Mouse (Mus musculus): ENCODE data around the gene Itgb3. TPM values are rescaled to one million over a fixed set of nuclear protein-coding genes. Genes with fewer than 3 reads are reported as not detected.

The Itgb3 gene
- polyA plus RNA-seq, 1 experiment from 2014 or later, result 1.5 TPM

DNA sequence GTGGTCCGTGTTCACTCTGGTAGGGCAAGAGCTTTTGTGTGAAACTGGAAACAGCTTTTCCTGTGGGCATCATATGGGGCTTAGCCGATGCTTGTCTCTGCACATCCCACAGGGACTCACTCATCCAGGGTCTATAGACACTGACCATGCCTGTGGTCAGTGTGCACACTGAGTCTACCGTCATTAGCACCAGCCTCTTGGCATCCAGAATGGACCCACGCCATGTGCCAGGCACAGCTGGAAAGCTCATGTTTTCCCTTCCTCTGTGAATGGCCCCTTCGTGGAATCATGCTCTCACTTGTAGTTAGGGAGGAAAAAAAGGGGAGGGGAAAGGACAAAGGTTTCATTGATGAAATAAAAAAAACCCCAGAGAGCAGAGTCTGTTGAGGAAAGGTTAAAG, 30.2 kb downstream of the Itgb3 start:
- no peak for ATAC-seq (ENCODE audit: low FRiP score)
- H3K9ac ChIP-seq (ENCODE audit: low read length), result no peak overlapping the region
- 67% methylated on average over 5 of the region's 5 CpGs for WGBS
- H3K27ac ChIP-seq (ENCODE audit: low read depth, low read length), result no peak overlapping the region
- H3K9me3 ChIP-seq (ENCODE audit: control insufficient read depth, low read length), result no peaks in the 10 kb centered on the region
- H3K36me3 ChIP-seq (ENCODE audit: control insufficient read depth, insufficient read depth, low read length), result no peaks in the 10 kb centered on the region
- no peak overlapping the region for H3K4me3 ChIP-seq (ENCODE audit: low read depth, low read length)
- H3K4me2 ChIP-seq, result no peak overlapping the region
- H3K27me3 ChIP-seq (ENCODE audit: control insufficient read depth, insufficient read depth, low read length), result no peaks in the 10 kb centered on the region
- H3K4me1 ChIP-seq (ENCODE audit: control insufficient read depth, insufficient read depth, low read length), result no peaks in the 10 kb centered on the region
- no peak for DNase-seq (ENCODE audit: low spot score, missing footprints)

DNA sequence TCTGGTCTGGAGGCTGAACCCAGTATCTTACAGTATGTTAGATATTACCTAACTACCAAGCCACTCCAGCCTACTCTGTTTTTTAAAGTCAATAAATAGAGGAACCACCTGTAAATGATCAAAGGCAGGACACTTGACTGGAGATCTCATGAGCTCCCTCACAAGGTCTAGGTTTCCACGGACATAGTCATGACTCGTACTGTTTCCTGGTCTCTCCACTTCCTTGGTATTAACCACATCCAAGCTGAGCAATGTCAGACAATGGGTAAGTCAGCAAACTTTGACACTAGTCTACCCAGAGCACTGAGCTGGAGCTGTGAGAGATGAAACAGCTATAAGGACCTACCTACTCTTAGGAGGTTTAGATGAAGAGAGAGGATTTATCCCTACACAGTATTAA, 31.1 kb downstream of the Itgb3 start:
- ATAC-seq (ENCODE audit: low FRiP score), result no peak
- 81% methylated on average over 2 of the region's 2 CpGs for WGBS
- H3K4me3 ChIP-seq (ENCODE audit: low read depth, low read length), result no peak overlapping the region

DNA sequence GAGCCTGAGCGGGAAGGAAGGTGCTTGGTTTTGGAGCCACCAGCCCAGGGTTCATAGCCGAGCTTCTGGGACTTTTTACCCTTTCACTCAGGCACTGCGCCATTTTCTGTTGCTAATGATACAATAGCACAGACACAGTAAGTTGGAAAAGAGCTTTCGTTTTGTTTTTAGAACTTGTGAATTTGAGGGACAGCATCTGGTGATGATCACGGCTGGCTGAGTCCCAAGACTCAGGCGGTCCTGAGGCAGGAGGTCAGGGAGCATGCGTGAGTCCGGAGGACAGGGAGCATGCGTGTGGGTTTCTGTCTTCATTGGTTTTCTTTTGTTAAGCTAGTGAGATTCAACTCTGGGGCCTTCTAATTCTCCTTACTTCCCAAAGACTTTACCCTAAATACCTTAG, 31.8 kb downstream of the Itgb3 start:
- no peak overlapping the region for H3K4me2 ChIP-seq
- H3K27me3 ChIP-seq (ENCODE audit: control insufficient read depth, insufficient read depth, low read length), result no peaks in the 10 kb centered on the region
- ATAC-seq (ENCODE audit: low FRiP score), result no peak
- DNase-seq (ENCODE audit: low spot score, missing footprints), result no peak
- H3K36me3 ChIP-seq (ENCODE audit: control insufficient read depth, insufficient read depth, low read length), result no peaks in the 10 kb centered on the region
- no peaks in the 10 kb centered on the region for H3K4me1 ChIP-seq (ENCODE audit: control insufficient read depth, insufficient read depth, low read length)
- WGBS, result 86% methylated on average over 9 of the region's 9 CpGs
- H3K9ac ChIP-seq (ENCODE audit: low read length), result no peak overlapping the region
- no peak overlapping the region for H3K4me3 ChIP-seq (ENCODE audit: low read depth, low read length)
- no peaks in the 10 kb centered on the region for H3K9me3 ChIP-seq (ENCODE audit: control insufficient read depth, low read length)
- H3K27ac ChIP-seq (ENCODE audit: low read depth, low read length), result no peak overlapping the region

More for the DNA sequence above, 31.1 kb downstream of the Itgb3 start:
- no peaks in the 10 kb centered on the region for H3K36me3 ChIP-seq (ENCODE audit: control insufficient read depth, insufficient read depth, low read length)
- no peak overlapping the region for H3K4me2 ChIP-seq
- H3K9ac ChIP-seq (ENCODE audit: low read length), result no peak overlapping the region
- H3K9me3 ChIP-seq (ENCODE audit: control insufficient read depth, low read length), result no peaks in the 10 kb centered on the region
- H3K27me3 ChIP-seq (ENCODE audit: control insufficient read depth, insufficient read depth, low read length), result no peaks in the 10 kb centered on the region
- H3K4me1 ChIP-seq (ENCODE audit: control insufficient read depth, insufficient read depth, low read length), result no peaks in the 10 kb centered on the region
- no peak overlapping the region for H3K27ac ChIP-seq (ENCODE audit: low read depth, low read length)
- DNase-seq (ENCODE audit: low spot score, missing footprints), result no peak

DNA sequence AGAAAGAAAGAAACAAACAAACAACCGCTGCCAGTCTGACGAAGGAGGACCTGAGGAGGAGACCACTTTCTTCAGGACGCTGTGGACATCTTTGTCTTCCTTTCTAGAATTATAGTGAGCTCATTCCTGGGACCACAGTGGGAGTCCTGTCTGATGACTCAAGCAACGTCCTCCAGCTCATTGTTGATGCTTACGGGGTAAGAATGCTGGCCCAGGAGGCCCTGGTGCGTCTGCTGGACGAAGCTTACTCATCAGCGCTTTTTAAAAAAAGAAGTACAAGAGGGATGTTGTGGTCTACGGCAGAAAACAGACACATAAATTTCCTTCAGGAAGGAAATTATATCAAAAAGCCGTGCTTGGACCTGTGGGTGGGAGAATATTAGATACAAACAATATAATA, 33.1 kb downstream of the Itgb3 start:
- H3K9me3 ChIP-seq (ENCODE audit: control insufficient read depth, low read length), result no peaks in the 10 kb centered on the region
- H3K4me2 ChIP-seq, result no peak overlapping the region
- DNase-seq (ENCODE audit: low spot score, missing footprints), result no peak
- H3K4me3 ChIP-seq (ENCODE audit: low read depth, low read length), result no peak overlapping the region
- H3K4me1 ChIP-seq (ENCODE audit: control insufficient read depth, insufficient read depth, low read length), result no peaks in the 10 kb centered on the region
- ATAC-seq (ENCODE audit: low FRiP score), result no peak
- 83% methylated on average over 10 of the region's 10 CpGs for WGBS
- H3K27ac ChIP-seq (ENCODE audit: low read depth, low read length), result no peak overlapping the region
- no peak overlapping the region for H3K9ac ChIP-seq (ENCODE audit: low read length)
- no peaks in the 10 kb centered on the region for H3K27me3 ChIP-seq (ENCODE audit: control insufficient read depth, insufficient read depth, low read length)
- H3K36me3 ChIP-seq (ENCODE audit: control insufficient read depth, insufficient read depth, low read length), result no peaks in the 10 kb centered on the region

DNA sequence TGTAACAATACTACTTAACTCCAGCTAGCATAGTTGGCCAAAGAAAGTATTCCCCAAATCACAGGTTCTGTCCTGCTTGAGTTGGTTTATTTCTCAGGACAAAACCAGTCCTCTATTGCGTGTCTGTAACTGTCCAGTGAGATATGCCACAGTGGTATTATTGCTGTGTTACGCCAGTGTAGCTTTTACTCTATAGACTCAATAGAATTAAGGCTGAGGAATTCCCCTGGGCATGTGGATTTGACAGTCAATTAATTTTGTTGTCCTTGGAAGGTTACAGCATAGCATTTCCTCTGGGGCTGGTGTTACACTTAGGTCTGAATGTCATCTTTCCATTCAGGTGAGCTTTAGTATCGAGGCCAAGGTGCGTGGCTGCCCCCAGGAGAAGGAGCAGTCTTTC, 35.4 kb downstream of the Itgb3 start:
- no peak for ATAC-seq (ENCODE audit: low FRiP score)
- H3K27me3 ChIP-seq (ENCODE audit: control insufficient read depth, insufficient read depth, low read length), result no peaks in the 10 kb centered on the region
- H3K4me2 ChIP-seq, result no peak overlapping the region
- no peak overlapping the region for H3K4me3 ChIP-seq (ENCODE audit: low read depth, low read length)
- no peaks in the 10 kb centered on the region for H3K4me1 ChIP-seq (ENCODE audit: control insufficient read depth, insufficient read depth, low read length)
- no peaks in the 10 kb centered on the region for H3K36me3 ChIP-seq (ENCODE audit: control insufficient read depth, insufficient read depth, low read length)
- H3K9ac ChIP-seq (ENCODE audit: low read length), result no peak overlapping the region
- WGBS, result 80% methylated on average over 4 of the region's 4 CpGs
- no peak overlapping the region for H3K27ac ChIP-seq (ENCODE audit: low read depth, low read length)
- no peaks in the 10 kb centered on the region for H3K9me3 ChIP-seq (ENCODE audit: control insufficient read depth, low read length)
- DNase-seq (ENCODE audit: low spot score, missing footprints), result no peak

DNA sequence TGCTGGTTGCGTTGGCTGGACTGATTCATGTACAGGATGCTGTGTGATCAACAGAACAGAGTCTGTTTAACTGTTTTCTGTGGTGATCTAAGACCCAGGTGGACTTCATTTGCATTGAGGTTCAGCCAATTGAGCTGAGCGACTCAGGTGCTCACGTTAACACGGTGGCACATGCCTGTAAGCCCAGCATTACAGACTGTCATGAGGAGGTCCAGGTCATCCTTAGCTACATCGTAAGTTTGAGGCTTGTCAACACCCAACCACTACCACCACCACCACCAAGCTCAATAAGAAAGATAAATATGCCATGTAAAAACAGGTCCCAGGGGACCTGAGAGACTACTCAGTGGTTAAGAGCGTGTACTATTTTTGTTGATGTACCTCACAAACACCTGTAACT, 37.6 kb downstream of the Itgb3 start:
- no peak overlapping the region for H3K9ac ChIP-seq (ENCODE audit: low read length)
- DNase-seq (ENCODE audit: low spot score, missing footprints) (no peak), ATAC-seq (ENCODE audit: low FRiP score) (no peak)
- H3K36me3 ChIP-seq (ENCODE audit: control insufficient read depth, insufficient read depth, low read length), result no peaks in the 10 kb centered on the region
- no peak overlapping the region for H3K4me3 ChIP-seq (ENCODE audit: low read depth, low read length)
- no peaks in the 10 kb centered on the region for H3K4me1 ChIP-seq (ENCODE audit: control insufficient read depth, insufficient read depth, low read length)
- no peaks in the 10 kb centered on the region for H3K27me3 ChIP-seq (ENCODE audit: control insufficient read depth, insufficient read depth, low read length)
- 94% methylated on average over 6 of the region's 6 CpGs for WGBS
- no peaks in the 10 kb centered on the region for H3K9me3 ChIP-seq (ENCODE audit: control insufficient read depth, low read length)
- H3K27ac ChIP-seq (ENCODE audit: low read depth, low read length), result no peak overlapping the region
- H3K4me2 ChIP-seq, result no peak overlapping the region

DNA sequence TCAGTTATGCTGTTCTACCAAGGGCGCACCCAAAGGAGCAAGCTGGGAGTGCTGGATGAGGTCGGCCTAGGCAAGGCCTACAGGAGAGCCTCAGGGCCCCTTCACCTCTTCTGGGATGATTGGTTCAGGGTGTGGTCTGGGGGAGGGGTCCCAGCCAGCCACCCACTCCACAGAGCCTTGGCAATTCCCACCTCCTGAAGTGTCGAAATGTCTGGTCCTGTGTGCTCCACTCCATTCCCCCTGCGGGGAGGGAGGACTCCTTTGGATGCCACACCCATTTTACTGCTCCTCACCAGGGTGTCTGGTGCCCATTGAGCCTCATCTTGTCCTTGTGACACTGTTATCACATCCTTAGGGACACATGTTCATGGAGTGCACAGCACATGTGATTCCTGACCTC, 38.4 kb downstream of the Itgb3 start:
- ATAC-seq (ENCODE audit: low FRiP score) (no peak), DNase-seq (ENCODE audit: low spot score, missing footprints) (no peak)
- 88% methylated on average over 4 of the region's 4 CpGs for WGBS
- no peak overlapping the region for H3K9ac ChIP-seq (ENCODE audit: low read length)
- no peak overlapping the region for H3K4me3 ChIP-seq (ENCODE audit: low read depth, low read length)
- H3K4me1 ChIP-seq (ENCODE audit: control insufficient read depth, insufficient read depth, low read length), result no peaks in the 10 kb centered on the region
- H3K4me2 ChIP-seq, result no peak overlapping the region
- no peaks in the 10 kb centered on the region for H3K36me3 ChIP-seq (ENCODE audit: control insufficient read depth, insufficient read depth, low read length)
- no peak overlapping the region for H3K27ac ChIP-seq (ENCODE audit: low read depth, low read length)
- H3K27me3 ChIP-seq (ENCODE audit: control insufficient read depth, insufficient read depth, low read length), result no peaks in the 10 kb centered on the region
- H3K9me3 ChIP-seq (ENCODE audit: control insufficient read depth, low read length), result no peaks in the 10 kb centered on the region

DNA sequence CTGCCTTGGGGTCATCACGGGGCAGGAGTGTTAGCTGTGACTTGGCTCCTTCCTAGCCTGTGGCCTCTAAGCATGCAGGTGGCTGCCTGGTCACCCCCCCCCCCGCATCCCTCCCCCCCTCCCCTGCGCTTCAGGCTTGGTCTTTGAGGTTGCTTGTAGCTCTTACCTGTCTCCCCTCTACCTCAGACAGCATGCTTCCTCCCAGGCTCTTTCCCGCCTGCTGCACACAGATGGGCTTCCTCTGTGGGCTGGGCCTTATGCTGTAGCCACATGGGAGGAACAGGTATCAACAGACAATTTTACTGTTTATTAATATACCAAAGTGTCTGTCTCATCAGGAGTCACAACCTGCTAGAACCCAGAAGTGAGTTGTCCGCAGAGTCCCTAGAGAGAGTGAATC, 38.8 kb downstream of the Itgb3 start:
- no peak for DNase-seq (ENCODE audit: low spot score, missing footprints)
- no peak overlapping the region for H3K4me2 ChIP-seq
- no peak overlapping the region for H3K4me3 ChIP-seq (ENCODE audit: low read depth, low read length)
- H3K36me3 ChIP-seq (ENCODE audit: control insufficient read depth, insufficient read depth, low read length), result no peaks in the 10 kb centered on the region
- no peaks in the 10 kb centered on the region for H3K4me1 ChIP-seq (ENCODE audit: control insufficient read depth, insufficient read depth, low read length)
- WGBS, result 84% methylated on average over 5 of the region's 5 CpGs
- no peaks in the 10 kb centered on the region for H3K9me3 ChIP-seq (ENCODE audit: control insufficient read depth, low read length)
- ATAC-seq (ENCODE audit: low FRiP score), result no peak
- H3K9ac ChIP-seq (ENCODE audit: low read length), result no peak overlapping the region
- no peaks in the 10 kb centered on the region for H3K27me3 ChIP-seq (ENCODE audit: control insufficient read depth, insufficient read depth, low read length)
- no peak overlapping the region for H3K27ac ChIP-seq (ENCODE audit: low read depth, low read length)

DNA sequence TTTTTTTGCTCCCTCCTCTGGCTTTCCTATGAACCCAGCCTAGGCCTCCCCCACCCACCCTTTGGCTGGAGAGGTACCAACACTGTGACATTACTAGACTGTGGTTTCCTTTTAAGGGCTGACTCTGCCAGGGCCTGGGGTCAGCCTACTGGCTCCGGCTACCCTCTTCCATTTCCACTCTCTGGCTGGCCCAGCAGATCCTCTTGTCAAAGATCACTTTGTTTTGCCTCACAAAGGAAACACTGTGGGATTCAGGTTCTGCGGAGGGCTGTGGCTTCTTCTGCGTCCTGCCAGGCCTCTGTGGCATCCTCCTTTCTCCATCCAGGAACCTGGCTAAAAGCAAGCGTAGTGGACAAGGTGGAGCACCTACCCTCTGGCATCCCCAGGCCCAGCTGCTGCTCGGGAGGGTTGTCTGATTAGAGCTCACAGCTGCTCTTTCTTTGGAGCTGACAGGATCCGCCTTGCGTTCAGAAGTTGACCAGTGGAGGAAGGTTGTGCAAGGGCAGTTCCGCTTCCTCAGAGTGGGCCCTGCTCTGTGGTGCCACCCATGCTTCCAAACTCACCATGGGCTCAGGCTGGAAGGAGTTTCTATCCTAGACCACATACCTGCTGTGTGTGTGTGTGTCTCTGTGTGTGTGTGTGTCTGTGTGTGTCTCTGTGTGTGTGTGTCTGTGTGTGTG, 39.5 kb downstream of the Itgb3 start:
- ATAC-seq (ENCODE audit: low FRiP score) (no peak), DNase-seq (ENCODE audit: low spot score, missing footprints) (no peak)
- no peak overlapping the region for H3K27ac ChIP-seq (ENCODE audit: low read depth, low read length)
- no peaks in the 10 kb centered on the region for H3K27me3 ChIP-seq (ENCODE audit: control insufficient read depth, insufficient read depth, low read length)
- no peak overlapping the region for H3K9ac ChIP-seq (ENCODE audit: low read length)
- H3K9me3 ChIP-seq (ENCODE audit: control insufficient read depth, low read length), result no peaks in the 10 kb centered on the region
- WGBS, result 69% methylated on average over 8 of the region's 8 CpGs
- no peaks in the 10 kb centered on the region for H3K36me3 ChIP-seq (ENCODE audit: control insufficient read depth, insufficient read depth, low read length)
- no peaks in the 10 kb centered on the region for H3K4me1 ChIP-seq (ENCODE audit: control insufficient read depth, insufficient read depth, low read length)
- no peak overlapping the region for H3K4me2 ChIP-seq
- no peak overlapping the region for H3K4me3 ChIP-seq (ENCODE audit: low read depth, low read length)

Measured in midbrain, embryonic 11.5 days (tissue).